Mouse (Mus musculus): ENCODE results near the gene Ank2. TPM values are rescaled to one million over a fixed set of nuclear protein-coding genes. Genes with fewer than 3 reads are reported as not detected.
A peak's percentile ranks its signal among the peaks of the same experiment; 100 is the strongest.

Ank2 gene
- total RNA-seq, 2 experiments from 2014 or later, result 0.50 TPM; not detected in 1

DNA sequence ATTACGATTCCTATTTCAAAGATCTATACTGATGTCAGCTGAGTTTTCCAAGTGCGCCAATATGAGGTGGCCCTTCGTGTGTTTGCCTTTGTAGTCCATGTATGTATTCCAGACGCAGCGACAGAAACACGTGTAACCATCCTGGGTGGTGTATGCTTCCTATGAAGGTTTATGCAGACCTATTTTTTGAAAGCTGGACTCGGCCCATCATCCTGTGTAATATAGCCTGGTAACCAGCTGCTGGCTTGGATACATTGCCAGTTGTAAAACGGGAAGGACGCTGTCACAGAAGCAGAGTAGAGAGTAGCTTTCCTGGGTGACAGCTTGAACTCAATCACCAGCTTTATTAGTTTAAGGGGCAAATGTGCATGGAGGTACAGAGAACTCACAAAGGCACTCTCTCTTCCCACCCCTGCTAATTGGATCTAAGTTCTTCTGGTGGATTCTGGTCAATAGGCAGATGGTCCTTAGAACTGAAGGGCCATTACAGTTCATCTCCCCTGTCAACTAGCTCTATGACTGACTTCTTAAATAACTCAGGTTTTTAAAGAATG is 300.0 kb downstream of the Ank2 start:
- ATAC-seq (replicated peaks; ENCODE audit: poor library complexity), result no peak

DNA sequence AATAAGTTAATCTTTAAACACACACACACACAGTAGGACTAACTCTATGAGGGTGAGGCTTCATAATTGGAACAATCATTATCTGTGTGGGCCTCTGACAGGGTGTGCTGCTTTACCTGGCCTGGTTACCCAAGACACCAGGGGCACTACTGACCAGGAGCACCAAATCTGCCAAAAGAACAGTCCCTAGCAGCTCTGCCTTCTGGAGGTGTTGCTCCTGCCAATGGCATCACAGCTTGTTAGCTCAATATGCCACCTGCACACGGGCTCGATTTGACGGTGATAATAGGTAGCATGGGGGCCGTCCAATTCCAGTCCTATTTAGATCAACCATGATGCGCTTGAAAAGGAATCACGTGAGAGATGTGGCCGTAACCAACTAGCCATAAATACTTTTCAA is 300.5 kb downstream of the Ank2 start:
- ATAC-seq (replicated peaks; ENCODE audit: poor library complexity), result no peak

DNA sequence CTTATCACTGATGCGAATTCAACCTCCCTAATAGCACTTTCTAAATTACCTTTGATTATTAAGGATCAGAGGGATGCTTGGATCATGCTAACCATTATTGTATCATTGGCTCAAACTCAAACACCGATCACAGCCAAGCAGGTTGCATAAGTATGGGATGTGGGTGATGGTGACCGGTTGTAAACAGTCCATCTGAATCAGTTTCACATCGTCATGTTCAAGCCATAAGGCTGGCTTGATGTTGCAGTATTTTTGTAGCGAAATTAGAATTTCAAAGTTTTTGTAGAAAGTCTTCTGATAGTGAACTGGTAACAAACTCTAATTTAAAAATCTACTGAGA is 310.4 kb downstream of the Ank2 start:
- no peak for ATAC-seq (replicated peaks; ENCODE audit: poor library complexity)

DNA sequence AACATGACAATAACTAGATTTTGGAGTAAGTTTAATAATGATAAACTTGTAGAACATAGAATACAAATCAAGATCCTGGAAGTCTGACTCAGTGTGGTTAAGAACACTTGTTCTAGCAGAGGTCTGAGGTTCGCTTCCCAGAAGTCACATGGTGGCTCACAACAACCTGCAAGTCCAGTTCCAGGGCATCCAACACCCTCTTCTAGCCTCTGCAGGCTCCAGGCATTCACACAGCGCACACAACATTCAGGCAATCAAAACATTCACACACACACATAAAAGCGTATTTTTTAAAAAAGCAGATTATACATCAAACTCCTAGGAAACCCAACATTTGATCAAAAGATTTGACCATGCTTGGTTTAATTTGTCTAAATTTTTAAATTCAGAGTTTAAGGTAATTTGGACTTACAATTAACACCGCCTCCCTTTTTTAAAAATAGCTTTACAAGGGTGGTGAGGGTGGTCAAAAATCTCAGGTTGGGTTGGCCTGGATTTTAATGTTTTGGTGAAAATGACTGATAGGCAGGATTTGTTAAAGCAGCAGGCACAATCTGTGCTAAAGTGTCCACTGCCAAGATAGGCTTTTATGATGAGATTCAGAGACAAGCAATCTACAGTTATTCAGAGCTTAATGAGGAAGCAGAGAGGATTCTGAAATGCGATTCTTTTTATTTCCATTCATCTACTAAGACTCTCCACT is 310.9 kb downstream of the Ank2 start:
- no peak for ATAC-seq (replicated peaks; ENCODE audit: poor library complexity)

DNA sequence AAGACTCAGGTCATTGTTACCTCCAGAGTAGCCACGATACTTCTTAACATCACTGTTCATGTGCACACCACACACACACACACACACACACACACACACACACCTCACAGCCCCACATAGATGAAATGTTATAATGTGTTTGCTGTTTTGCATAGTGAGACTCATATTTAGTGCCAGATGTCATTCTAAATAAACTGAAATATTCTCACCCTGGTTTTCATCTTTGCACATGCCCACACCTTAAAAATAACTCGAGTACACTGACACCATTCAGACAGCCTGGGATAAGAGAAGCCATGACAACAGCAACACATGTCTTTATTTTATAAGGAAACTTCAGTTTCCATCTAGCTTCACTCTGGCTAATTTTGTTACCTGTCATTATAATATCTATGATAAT is 312.1 kb downstream of the Ank2 start:
- ATAC-seq (replicated peaks; ENCODE audit: poor library complexity), result no peak

DNA sequence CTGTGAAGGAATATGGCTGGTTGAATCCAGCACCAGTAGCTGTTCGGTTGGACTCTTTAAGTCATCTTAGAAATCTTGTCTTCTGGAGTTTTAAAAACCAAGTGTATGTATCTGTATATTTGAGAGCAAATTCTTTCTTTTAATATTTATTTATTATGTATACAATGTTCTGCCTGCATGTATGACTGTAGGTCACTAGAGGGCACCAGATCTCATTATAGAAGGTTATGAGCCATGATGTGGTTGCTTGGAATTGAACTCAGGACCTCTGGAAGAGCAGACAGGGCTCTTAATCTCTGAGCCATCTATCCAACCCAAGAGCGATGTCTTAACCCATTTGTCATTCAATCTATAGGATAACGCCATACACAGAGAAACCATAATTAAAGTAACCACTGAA is 312.9 kb downstream of the Ank2 start:
- no peak for ATAC-seq (replicated peaks; ENCODE audit: poor library complexity)

DNA sequence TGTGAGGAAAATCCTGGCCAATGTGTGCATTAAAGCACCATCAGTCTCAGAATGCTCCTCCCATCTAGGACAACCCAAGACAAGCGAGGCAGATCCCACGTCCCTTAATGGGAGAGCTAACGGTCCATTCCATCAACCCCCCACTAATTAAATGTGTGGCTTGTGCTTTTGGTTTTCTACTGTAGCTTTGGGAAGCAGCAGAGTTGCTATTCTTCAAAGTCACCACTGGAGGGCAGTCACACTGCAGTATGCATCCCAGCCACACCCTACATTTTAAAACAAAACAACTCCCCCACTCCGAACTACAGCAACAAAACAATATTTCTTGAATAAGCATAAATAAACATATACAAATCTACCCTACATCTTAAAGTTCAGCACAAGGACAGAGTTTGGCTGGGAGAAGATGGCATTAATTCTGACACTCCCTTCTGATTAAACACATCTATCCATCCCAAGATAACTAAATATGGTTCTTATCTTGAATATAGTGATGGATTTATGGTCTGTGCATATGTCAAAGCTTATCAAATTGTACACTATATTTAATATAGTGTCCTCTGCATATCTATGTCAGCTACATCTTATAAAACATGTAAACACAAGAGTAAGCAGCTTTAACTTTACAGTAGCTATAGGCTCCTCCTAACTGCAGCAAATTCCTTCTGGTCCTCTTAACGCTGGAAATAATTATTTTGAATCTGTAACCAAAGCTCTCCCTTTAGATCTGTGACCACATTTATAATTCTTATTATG is 315.0 kb downstream of the Ank2 start:
- ATAC-seq (replicated peaks; ENCODE audit: poor library complexity), result peak; percentile 98

DNA sequence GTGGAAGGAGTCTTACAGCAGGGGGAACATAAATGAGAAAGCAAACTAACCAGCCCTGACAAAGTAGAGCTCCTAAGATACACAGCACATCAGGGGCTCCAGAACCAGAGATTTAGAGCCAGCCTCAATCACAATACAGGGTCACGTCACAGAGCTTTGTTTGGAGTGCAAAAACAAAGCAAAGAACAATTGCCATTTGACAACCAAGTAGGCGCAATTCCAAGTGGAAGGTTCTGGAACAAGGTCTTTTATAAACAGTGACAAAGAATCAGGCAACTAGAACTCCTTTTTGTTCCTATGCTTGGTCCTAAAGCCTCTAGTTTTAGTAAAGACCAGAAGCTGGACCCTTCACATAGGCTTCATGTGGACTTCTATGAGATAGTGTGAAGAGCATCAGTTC is 326.5 kb downstream of the Ank2 start:
- ATAC-seq (replicated peaks; ENCODE audit: poor library complexity), result no peak

DNA sequence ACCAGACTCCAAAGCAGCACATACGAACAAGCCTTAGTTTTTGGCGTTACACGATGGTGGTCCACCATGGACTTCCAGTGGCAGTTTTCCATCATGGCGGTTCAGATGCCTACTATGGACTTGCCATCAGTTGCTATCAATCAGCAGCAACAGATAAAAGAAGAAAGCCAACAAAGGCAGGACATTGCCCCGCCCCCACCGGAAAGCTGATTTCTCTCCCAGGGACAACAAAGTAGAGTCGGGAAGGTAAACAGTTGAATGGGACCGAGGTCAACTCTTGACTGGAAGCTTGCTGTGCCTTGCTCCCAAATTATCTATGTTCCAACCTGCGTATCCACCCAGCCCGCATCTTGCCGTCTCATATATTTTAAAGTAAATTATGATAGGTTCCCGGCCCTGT is 328.9 kb downstream of the Ank2 start:
- ATAC-seq (replicated peaks; ENCODE audit: poor library complexity), result no peak

DNA sequence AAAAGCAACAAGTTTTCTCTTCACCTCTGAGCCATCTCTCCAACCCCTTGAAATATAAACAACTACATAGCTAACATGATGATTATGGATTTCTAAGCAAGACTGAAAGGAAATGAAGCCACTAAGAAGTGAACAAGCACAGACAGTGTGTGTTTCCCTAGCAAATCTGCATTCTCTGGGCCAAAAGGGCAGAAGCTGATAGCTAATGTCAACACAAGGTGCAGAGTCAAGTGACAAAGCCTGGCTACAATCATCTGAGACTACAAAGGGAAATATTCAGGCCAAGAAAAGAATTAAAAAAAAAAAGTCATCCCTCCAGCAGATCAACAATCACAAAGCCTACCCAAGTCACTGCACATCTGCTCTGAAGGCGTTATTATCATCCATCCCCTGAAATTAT is 330.0 kb downstream of the Ank2 start:
- ATAC-seq (replicated peaks; ENCODE audit: poor library complexity), result no peak

DNA sequence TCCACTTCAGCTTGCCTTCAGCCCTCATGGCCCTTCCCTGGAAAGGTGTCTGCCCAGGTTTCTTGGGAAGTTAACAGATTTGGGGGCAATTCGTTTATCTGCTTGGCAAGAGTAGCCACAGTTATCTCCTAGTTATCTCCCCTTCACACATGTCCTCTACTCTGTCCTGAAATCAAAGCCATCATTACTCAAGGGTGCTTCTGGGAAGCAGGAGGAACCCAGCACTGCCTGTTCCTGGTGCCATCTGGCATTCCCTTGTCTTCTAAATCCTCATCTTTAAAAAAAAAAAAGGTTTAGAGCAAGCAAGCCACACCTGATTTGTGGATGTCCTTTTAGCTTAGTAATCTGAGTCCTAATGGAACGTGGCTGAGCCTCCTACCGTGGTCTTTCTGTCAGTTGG is 335.4 kb downstream of the Ank2 start:
- no peak for ATAC-seq (replicated peaks; ENCODE audit: poor library complexity)

DNA sequence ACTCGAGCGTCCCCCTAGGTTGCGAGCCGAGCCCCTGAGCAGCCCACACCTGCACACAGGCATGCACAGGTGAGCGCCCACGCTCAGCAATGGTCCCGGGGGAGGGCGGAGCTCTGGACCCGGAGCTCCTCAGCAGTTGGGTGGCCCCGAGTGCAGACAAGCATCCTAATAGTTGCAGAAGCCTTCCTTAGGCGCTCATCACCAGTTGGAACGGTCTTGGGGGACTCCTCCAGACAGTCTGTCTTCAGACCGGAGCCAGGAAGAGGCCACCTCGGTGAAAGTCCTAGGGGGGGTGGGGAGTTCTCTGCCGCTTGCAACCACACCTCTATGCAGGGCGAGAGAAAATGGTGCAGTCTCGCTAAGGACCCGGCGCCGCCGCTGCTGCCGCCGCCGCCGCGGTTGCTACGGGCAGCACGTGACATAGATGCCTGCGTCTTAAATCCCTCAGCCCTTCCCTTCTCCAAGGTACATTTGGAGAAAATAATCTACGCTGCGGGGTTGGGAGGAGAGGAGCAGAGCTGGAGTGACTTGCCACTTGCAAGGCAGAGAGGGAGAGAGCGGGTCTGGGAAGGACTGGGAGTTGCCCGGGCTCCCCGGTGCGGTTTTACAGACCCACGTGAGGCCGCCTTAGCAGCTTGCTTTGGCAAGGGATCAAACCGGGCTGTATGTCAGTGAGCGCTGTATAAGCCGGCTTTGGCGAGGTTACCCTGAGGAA is 337.0 kb downstream of the Ank2 start:
- peak; percentile 86 for ATAC-seq (replicated peaks; ENCODE audit: poor library complexity)

DNA sequence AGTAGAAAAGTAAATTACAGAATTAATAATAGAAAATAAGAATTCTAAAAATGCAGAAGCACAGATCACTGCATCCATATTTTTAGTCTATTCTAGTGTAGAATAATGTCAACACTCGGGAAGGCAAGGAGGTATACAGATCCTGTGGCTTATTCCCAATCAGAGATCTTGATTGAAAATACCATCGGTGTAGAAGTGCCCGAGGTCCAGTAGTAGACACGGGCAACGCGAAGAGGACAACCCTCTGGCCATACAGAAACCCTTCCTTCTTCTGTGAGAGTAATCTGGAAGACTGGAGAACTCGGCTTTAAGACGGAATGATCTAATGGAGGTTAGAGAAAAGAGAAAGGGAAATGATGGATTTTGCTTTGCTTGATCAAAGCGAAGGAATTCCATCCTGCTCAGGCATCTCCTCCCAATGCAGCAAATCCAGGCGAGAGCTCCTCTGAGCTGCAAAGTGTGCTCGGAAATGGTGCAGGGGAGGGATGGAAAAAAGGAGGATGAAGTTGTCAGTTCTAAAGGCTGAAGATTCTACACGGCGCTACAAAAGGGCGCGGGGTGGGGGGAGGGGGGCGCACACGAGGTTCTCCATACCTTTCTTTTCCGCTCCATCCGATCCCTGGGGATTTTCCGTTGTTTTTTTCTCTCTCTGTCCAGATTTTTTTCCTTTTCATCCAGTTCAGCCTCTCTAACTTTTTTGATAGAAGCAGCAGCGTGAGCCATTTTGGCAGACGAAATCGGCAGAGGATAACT is 337.9 kb downstream of the Ank2 start:
- ATAC-seq (replicated peaks; ENCODE audit: poor library complexity), result no peak

DNA sequence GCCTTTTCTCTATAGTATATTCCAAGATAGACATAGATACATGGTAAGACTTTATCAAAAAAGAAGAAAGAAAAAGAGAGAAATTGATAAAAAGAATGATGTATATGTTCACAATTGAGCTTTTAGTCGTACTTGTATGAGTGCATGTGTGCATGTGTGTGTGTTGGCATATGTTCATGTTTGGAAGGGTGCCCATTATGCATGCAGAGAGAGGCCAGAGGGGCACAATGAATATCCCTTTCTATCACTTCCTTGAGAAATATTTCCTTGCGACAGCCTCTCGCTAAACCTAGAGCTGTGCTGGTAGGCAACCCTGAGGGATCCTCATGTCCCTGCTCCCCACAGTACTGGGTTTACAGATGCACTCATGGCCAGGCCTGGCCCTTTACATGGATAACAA is 341.4 kb downstream of the Ank2 start:
- no peak for ATAC-seq (replicated peaks; ENCODE audit: poor library complexity)

DNA sequence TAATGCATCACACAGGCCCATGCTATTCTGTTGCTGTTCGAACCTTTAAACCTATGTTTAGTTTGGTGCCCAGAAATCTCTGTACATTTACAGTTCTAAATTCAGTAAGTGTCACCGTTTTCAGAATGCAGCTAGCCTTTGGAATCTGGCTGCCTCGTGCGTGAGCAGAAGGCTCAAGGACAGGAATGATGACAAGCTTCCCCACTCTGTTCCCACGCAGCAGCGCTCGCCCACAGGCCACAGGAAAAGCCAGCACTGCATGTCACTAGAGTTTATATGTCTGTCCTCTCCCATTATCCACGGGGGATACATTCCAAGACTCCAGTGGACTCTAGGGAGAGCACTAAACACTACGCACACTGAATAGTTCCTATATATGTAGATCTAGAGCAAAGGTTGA is 343.1 kb downstream of the Ank2 start:
- no peak for ATAC-seq (replicated peaks; ENCODE audit: poor library complexity)

DNA sequence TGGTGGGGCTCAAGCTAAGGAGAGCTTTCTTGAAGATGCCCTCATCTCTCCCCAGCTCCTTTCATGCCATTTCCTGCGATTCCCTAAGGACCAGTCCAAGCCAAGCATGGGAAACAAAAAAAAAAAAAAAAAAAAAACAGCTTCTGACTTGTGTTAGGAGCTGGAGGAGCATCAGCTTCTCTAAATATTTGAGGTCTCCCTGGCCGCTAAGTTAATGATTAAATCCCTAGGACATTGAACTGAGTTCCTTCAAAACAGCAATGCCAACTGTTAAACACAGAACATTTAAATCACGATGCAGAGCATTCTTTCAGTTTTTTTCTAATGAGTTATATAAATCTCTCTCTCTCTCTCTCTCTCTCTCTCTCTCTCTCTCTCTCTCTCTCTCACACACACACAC is 345.3 kb downstream of the Ank2 start:
- no peak for ATAC-seq (replicated peaks; ENCODE audit: poor library complexity)

DNA sequence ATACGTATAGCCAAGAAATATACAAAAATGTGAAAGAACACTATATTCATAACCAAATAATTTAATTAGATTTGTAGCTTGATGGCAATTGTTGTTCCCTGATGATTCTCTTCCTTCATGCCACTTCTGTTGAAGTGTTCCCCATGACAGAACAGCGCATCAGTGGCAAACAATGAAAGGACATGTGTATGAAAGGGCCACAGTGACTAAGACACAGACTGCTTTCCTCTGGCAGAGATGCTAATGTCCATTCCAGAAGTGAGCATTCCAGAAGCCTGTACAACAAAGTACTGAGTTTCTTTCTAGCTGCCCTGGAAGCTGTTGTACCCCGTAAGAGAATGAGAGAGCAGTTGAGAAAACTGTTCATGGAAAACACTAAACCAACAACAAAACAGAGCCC is 345.7 kb downstream of the Ank2 start:
- ATAC-seq (replicated peaks; ENCODE audit: poor library complexity), result no peak

DNA sequence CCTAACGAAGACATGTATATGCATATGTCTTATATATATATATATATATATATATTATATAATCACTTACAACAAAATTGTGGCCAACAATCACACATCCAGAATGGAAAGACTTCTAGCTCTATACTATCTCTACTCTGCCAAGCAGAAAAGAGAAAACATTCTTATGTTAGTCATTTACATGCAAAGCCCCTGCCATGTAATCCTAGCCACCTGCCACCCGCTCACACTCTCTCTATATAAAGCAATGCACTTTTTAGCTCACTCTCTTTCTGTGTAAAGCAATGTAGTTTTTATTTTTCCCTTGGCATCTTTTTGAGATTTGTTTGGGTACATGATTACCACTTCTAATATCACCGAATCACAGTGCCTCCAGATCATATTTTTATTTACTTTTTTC is 350.5 kb downstream of the Ank2 start:
- no peak for ATAC-seq (replicated peaks; ENCODE audit: poor library complexity)

DNA sequence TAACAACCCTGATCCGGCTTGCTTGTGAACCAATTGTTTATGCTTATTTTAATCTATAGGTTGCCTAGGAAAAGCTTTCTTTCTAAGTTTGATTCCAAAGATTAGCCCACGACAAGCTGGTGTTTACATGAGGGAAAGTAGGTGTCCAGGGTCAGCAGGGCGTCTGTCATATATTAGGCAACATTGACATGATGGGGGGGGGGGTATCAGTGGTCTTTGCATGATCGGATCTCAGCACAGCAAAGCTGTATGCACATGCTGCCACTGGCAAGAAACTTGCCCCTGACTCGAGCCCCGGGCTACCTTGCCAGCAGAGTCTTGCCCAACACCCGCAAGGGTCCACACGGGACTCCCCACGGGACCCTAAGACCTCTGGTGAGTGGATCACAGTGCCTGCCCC is 358.6 kb downstream of the Ank2 start:
- no peak for ATAC-seq (replicated peaks; ENCODE audit: poor library complexity)

DNA sequence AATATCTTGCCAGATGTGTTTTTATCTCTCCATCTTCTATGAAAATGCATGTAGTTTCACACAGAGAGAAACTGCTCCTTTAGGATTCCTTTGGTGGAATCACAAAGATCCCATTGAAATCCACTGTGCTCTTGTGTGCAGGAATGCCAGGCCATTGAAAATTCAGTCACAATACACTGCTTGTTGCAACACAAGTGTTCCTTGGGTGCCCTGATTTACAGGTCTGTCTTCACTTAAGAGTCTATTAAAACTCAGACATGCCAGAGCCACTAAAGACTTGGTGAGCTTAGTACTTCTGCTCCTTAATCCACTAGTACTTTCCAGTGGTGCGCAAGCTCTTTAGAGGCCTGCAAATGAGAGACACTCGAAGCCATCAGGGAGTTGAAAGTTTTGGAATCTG is 359.5 kb downstream of the Ank2 start:
- no peak for ATAC-seq (replicated peaks; ENCODE audit: poor library complexity)

DNA sequence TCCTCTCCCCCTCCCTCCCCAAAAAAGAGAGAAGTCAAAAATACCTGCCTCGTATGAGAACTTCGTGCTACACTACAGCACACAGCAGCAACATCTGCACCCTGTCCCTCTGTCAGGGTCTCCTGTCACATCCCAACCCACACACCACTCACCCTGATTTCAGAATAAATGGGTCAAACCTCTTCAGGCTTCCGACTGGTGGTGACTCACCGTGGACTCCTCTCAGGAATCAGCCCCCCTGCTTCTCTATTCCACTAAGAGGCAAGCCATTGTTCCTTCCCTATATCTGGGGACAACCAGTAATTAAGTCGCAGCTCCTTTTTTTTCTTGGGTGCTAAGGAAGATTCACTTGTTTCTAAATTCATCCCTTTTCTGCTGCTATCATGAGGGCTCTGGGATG is 361.6 kb downstream of the Ank2 start:
- ATAC-seq (replicated peaks; ENCODE audit: poor library complexity), result no peak

Measured in megakaryocyte progenitor cell, adult 5-6 weeks (primary cell).